In genomic region chr8:105356681-105357080, GRCm38 (mm10) we compare ENCODE assay signal across 23 mouse cellular contexts. TPM values are rescaled to one million over a fixed set of nuclear protein-coding genes. Genes with fewer than 3 reads are reported as not detected.
DNase-seq lines count a peak whose midpoint lies in the region; ATAC-seq and TF ChIP-seq lines count a peak whose summit lies in the region.
"Had no signal": no experiment of that assay in that cellular context is flagged by ENCODE, and none has a peak within 500 bp of the region (broad histone marks: within the 10 kb centered on the region; RNA-seq: fewer than 3 reads in every experiment).

No protein-coding gene starts in this region.

- peak; percentile 26 for DNase-seq in cerebellum, adult 11-12 months
- DNase-seq in cerebellum, postnatal 36 days = no peak
- peak; percentile 90 for DNase-seq in heart, adult 11 months
- DNase-seq in stomach, postnatal 0 days (ENCODE audit: low spot score) = no peak
- no peak for DNase-seq in kidney, adult 11 months
- DNase-seq: adrenal gland, adult 2 months; adrenal gland, postnatal 10 days; adrenal gland, postnatal 25 days; B cell, adult 2 months; cerebellum, adult 11 months; cerebellum, adult 2 months; cerebellum, adult 9-10 months; cerebellum, postnatal 10 days; cerebellum, postnatal 25 days; embryo, embryonic 11 days had no signal

- H3K4me1 ChIP-seq in heart, embryonic 11.5 days (ENCODE audit: control insufficient read depth, insufficient read depth, low read length) = peaks cover 4% of the 10 kb centered on the region
- no peaks in the 10 kb centered on the region for H3K4me1 ChIP-seq in stomach, postnatal 0 days (replicated peaks; ENCODE audit: control insufficient read depth, insufficient read depth)
- H3K4me1 ChIP-seq: forebrain, embryonic 12.5 days had no signal

- H3K27ac ChIP-seq in heart, embryonic 11.5 days (ENCODE audit: low read depth, low read length) = no peak overlapping the region
- H3K27ac ChIP-seq in stomach, postnatal 0 days (replicated peaks) = no peak overlapping the region
- H3K27ac ChIP-seq: embryonic facial prominence, embryonic 12.5 days; forebrain, embryonic 10.5 days; forebrain, embryonic 12.5 days had no signal

- H3K4me3 ChIP-seq in heart, embryonic 11.5 days (ENCODE audit: low read depth, low read length) = no peak overlapping the region
- H3K4me3 ChIP-seq in stomach, postnatal 0 days (ENCODE audit: low read depth, low read length) = no peak overlapping the region
- H3K4me3 ChIP-seq: embryonic facial prominence, embryonic 12.5 days; forebrain, embryonic 10.5 days; forebrain, embryonic 12.5 days had no signal

- no peak overlapping the region for H3K9ac ChIP-seq in heart, embryonic 11.5 days (ENCODE audit: low read depth, low read length)
- no peak overlapping the region for H3K9ac ChIP-seq in stomach, postnatal 0 days (ENCODE audit: low read length)
- H3K9ac ChIP-seq: embryonic facial prominence, embryonic 12.5 days; forebrain, embryonic 12.5 days had no signal

- 0 out of 2 replicates have a peak, but pooled peaks cover 2% of the 10 kb centered on the region for H3K36me3 ChIP-seq in heart, embryonic 11.5 days (ENCODE audit: control insufficient read depth, insufficient read depth, low read length)
- no peaks in the 10 kb centered on the region for H3K36me3 ChIP-seq in stomach, postnatal 0 days (ENCODE audit: control insufficient read depth, insufficient read depth, low read length)

- no peak for ATAC-seq in heart, embryonic 11.5 days (replicated peaks; ENCODE audit: insufficient number of reproducible peaks, low FRiP score, low TSS enrichment)
- ATAC-seq in stomach, postnatal 0 days (ENCODE audit: low FRiP score, low TSS enrichment) = 0 out of 2 replicates have a peak, but pooled peaks have one; percentile 2
- ATAC-seq: CD4-positive, CD25-positive, alpha-beta regulatory T cell, adult 4 months; forebrain, embryonic 14.5 days; forebrain, embryonic 16.5 days had no signal

- TF ChIP-seq EP300 in stomach, postnatal 0 days (optimal IDR thresholded peaks at IDR 0.05) = no peak

- no peak for TF ChIP-seq CTCF in stomach, postnatal 0 days (IDR thresholded peaks at IDR 0.05; ENCODE audit: low read depth)

- 81% methylated on average over 14 of the region's 14 CpGs for WGBS in heart, embryonic 11.5 days (ENCODE audit: insufficient replicate concordance)
- WGBS in stomach, postnatal 0 days = 83% methylated on average over 14 of the region's 14 CpGs

- H3K4me2 ChIP-seq in heart, embryonic 11.5 days = no peak overlapping the region
- H3K4me2 ChIP-seq in stomach, postnatal 0 days (replicated peaks; ENCODE audit: low read depth) = no peak overlapping the region
- H3K4me2 ChIP-seq: embryonic facial prominence, embryonic 12.5 days; forebrain, embryonic 12.5 days had no signal

- H3K27me3 ChIP-seq in heart, embryonic 11.5 days (ENCODE audit: control insufficient read depth, insufficient read depth, low read length) = no peaks in the 10 kb centered on the region
- no peaks in the 10 kb centered on the region for H3K27me3 ChIP-seq in stomach, postnatal 0 days (ENCODE audit: control insufficient read depth, insufficient read depth, low read length)
- H3K27me3 ChIP-seq: CH12.LX; embryonic facial prominence, embryonic 12.5 days; forebrain, embryonic 12.5 days had no signal

- H3K9me3 ChIP-seq in heart, embryonic 11.5 days (replicated peaks; ENCODE audit: control insufficient read depth, low read length) = no peaks in the 10 kb centered on the region
- H3K9me3 ChIP-seq in stomach, postnatal 0 days (ENCODE audit: control insufficient read depth, low read length) = no peaks in the 10 kb centered on the region
- H3K9me3 ChIP-seq: embryonic facial prominence, embryonic 12.5 days; forebrain, embryonic 10.5 days; forebrain, embryonic 12.5 days had no signal

RNA-seq across cellular contexts. Expression of gene Slc9a5, which starts 8.0 kb away (rescaled TPM):
- polyA plus RNA-seq in heart, embryonic 11.5 days (2014; fragmentation: Nextera tagmentation; extraction: Ambion mirVana) = 1.5 and 2.1 TPM in 2 replicates
- polyA plus RNA-seq in stomach, postnatal 0 days (2015; fragmentation: Nextera tagmentation; extraction: Ambion mirVana) = 0.29 and 0.40 TPM in 2 replicates

RNA-seq across cellular contexts. Expression of gene Fhod1, which starts 8.9 kb away (rescaled TPM):
- polyA plus RNA-seq in heart, embryonic 11.5 days (2014; fragmentation: Nextera tagmentation; extraction: Ambion mirVana) = 2.8 and 3.1 TPM in 2 replicates
- polyA plus RNA-seq in stomach, postnatal 0 days (2015; fragmentation: Nextera tagmentation; extraction: Ambion mirVana) = 0.63 and 0.93 TPM in 2 replicates

RNA-seq across cellular contexts. Expression of gene Plekhg4, which starts 16.4 kb away (rescaled TPM):
- 0.11 TPM in 1 of 2 replicates, not detected in the other for polyA plus RNA-seq in heart, embryonic 11.5 days (2014; fragmentation: Nextera tagmentation; extraction: Ambion mirVana)
- 0.05 and 0.10 TPM in 2 replicates for polyA plus RNA-seq in stomach, postnatal 0 days (2015; fragmentation: Nextera tagmentation; extraction: Ambion mirVana)
- polyA plus RNA-seq: CD4-positive, CD25-positive, alpha-beta regulatory T cell, adult 4 months had no signal

RNA-seq across cellular contexts. Expression of gene Tmem208, which starts 30.5 kb away (rescaled TPM):
- 83.5 and 88.7 TPM in 2 replicates for polyA plus RNA-seq in heart, embryonic 11.5 days (2014; fragmentation: Nextera tagmentation; extraction: Ambion mirVana)
- polyA plus RNA-seq in stomach, postnatal 0 days (2015; fragmentation: Nextera tagmentation; extraction: Ambion mirVana) = 105 and 111 TPM in 2 replicates

RNA-seq across cellular contexts. Expression of gene Lrrc29, which starts 30.6 kb away (rescaled TPM):
- 1.3 and 1.7 TPM in 2 replicates for polyA plus RNA-seq in heart, embryonic 11.5 days (2014; fragmentation: Nextera tagmentation; extraction: Ambion mirVana)
- 2.7 and 2.8 TPM in 2 replicates for polyA plus RNA-seq in stomach, postnatal 0 days (2015; fragmentation: Nextera tagmentation; extraction: Ambion mirVana)

Comparison
In these comparisons a context has a peak if more than half of its experiments do, and no peak if none do; other contexts are left out.
1. DNase-seq: peak in cerebellum, adult 11-12 months (single experiment) and heart, adult 11 months (single experiment); none in cerebellum, postnatal 36 days (0 of 2), stomach, postnatal 0 days (single experiment) and kidney, adult 11 months (single experiment).